Mouse (Mus musculus) ES-Bruce4 (cell line): ENCODE results near the gene Shq1.

Experiments used
- CTCF ChIP-seq: IDR thresholded peaks from one replicate; pipeline ENCODE4 v1.8.1; 2011; ENCODE audit warnings: low read depth, low read length
- POLR2A ChIP-seq: IDR thresholded peaks from one replicate; pipeline ENCODE4 v1.8.1; 2011; ENCODE audit warnings: low read length; ENCODE audit not compliant: insufficient read depth

- no peak for TF ChIP-seq CTCF
- TF ChIP-seq POLR2A: no peak
These were observed 133.0 kb downstream of the Shq1 start for GRCm38 (mm10) chr6:100537987-100538386.
